Mouse (Mus musculus): ENCODE measurements around the gene Shd. TPM values are rescaled to one million over a fixed set of nuclear protein-coding genes. Genes with fewer than 3 reads are reported as not detected.
A peak's percentile ranks its signal among the peaks of the same experiment; 100 is the strongest.

Gene Shd
- polyA plus RNA-seq, 1 experiment from 2014 or later: 179 TPM

GRCm38 (mm10) chr17:56010681-56011080 lies 40.4 kb downstream of the Shd start:
- WGBS: 13% methylated on average over 9 of the region's 9 CpGs

GRCm38 (mm10) chr17:56011441-56011840 lies 41.2 kb downstream of the Shd start:
- no peak overlapping the region for H3K27ac ChIP-seq (replicated peaks)
- H3K9me3 ChIP-seq: no peaks in the 10 kb centered on the region
- H3K9ac ChIP-seq: no peak overlapping the region
- ATAC-seq (ENCODE audit: low FRiP score, low read depth): no peak
- peaks cover 30% of the 10 kb centered on the region for H3K4me1 ChIP-seq (replicated peaks)
- 82% methylated on average over 7 of the region's 7 CpGs for WGBS
- peaks cover 24% of the 10 kb centered on the region for H3K36me3 ChIP-seq
- peak overlapping the region; percentile 98; the same call in 1 of the 2 replicates for H3K4me2 ChIP-seq
- H3K4me3 ChIP-seq: no peak overlapping the region
- H3K27me3 ChIP-seq: no peaks in the 10 kb centered on the region

More at GRCm38 (mm10) chr17:56010681-56011080, 40.4 kb downstream of the Shd start:
- no peaks in the 10 kb centered on the region for H3K9me3 ChIP-seq
- H3K36me3 ChIP-seq: peaks cover 17% of the 10 kb centered on the region
- ATAC-seq (ENCODE audit: low FRiP score, low read depth): no peak
- no peaks in the 10 kb centered on the region for H3K27me3 ChIP-seq
- H3K4me2 ChIP-seq: peak overlapping the region; percentile 98
- peaks cover 30% of the 10 kb centered on the region for H3K4me1 ChIP-seq (replicated peaks)
- peak overlapping the region; percentile 79 for H3K4me3 ChIP-seq
- peak overlapping the region; percentile 81; the same call in 1 of the 2 replicates for H3K9ac ChIP-seq
- H3K27ac ChIP-seq (replicated peaks): no peak overlapping the region

GRCm38 (mm10) chr17:56015293-56015692 lies 45.0 kb downstream of the Shd start:
- Histone ChIP-seq H3K9me3 (no peaks in the 10 kb centered on the region), H3K36me3 (peaks cover 50% of the 10 kb centered on the region), H3K9ac (no peak overlapping the region), H3K27me3 (no peaks in the 10 kb centered on the region), H3K4me2 (no peak overlapping the region), H3K4me1 (replicated peaks) (peaks cover 15% of the 10 kb centered on the region), H3K27ac (replicated peaks) (no peak overlapping the region), H3K4me3 (no peak overlapping the region)
- no peak for ATAC-seq (ENCODE audit: low FRiP score, low read depth)
- WGBS: 98% methylated on average over 9 of the region's 9 CpGs

- no peak overlapping the region for H3K27ac ChIP-seq (replicated peaks)
- H3K4me3 ChIP-seq: no peak overlapping the region
- ATAC-seq (ENCODE audit: low FRiP score, low read depth): no peak
- no peaks in the 10 kb centered on the region for H3K9me3 ChIP-seq
- H3K4me2 ChIP-seq: no peak overlapping the region
- peaks cover 50% of the 10 kb centered on the region for H3K36me3 ChIP-seq
- H3K27me3 ChIP-seq: no peaks in the 10 kb centered on the region
- peaks cover 10% of the 10 kb centered on the region for H3K4me1 ChIP-seq (replicated peaks)
- WGBS: 90% methylated on average over 8 of the region's 8 CpGs
- H3K9ac ChIP-seq: no peak overlapping the region
These were observed 46.1 kb downstream of the Shd start for GRCm38 (mm10) chr17:56016382-56016781.

GRCm38 (mm10) chr17:56016793-56017785 lies 46.8 kb downstream of the Shd start:
- Histone ChIP-seq H3K27ac (replicated peaks) (peak overlapping the region; percentile 37; the same call in 1 of the 2 replicates), H3K9me3 (no peaks in the 10 kb centered on the region), H3K4me3 (no peak overlapping the region), H3K4me2 (no peak overlapping the region), H3K9ac (no peak overlapping the region), H3K27me3 (no peaks in the 10 kb centered on the region), H3K36me3 (peaks cover 50% of the 10 kb centered on the region), H3K4me1 (replicated peaks) (peaks cover 13% of the 10 kb centered on the region)
- WGBS: 80% methylated on average over 15 of the region's 15 CpGs
- ATAC-seq (ENCODE audit: low FRiP score, low read depth): no peak

DNA sequence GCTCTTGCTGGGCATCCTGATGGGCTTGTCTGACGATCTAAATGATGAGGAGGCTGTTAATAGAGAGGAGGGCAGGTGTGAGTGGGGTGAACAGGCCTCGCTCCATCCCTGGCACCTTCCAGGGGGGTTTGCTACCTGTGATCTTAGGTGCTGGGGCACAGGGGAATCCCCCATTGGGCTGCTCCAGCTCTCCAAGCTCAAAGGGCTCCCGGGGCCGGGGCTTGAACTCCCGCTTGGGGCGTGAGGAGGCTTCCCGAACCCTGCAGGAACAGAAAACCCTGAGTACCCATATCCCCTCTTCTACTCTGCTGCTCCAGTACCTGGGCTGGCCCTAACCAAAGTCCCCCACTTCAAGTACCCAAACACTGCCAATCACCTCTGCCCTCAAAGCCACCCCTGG lies 47.6 kb downstream of the Shd start:
- no peak overlapping the region for H3K4me2 ChIP-seq
- 90% methylated on average over 7 of the region's 7 CpGs for WGBS
- H3K9me3 ChIP-seq: no peaks in the 10 kb centered on the region
- no peak overlapping the region for H3K4me3 ChIP-seq
- peaks cover 50% of the 10 kb centered on the region for H3K36me3 ChIP-seq
- no peak for ATAC-seq (ENCODE audit: low FRiP score, low read depth)
- H3K27ac ChIP-seq (replicated peaks): peak overlapping the region; percentile 25; the same call in 1 of the 2 replicates
- H3K27me3 ChIP-seq: no peaks in the 10 kb centered on the region
- peaks cover 20% of the 10 kb centered on the region for H3K4me1 ChIP-seq (replicated peaks)
- H3K9ac ChIP-seq: no peak overlapping the region

- ATAC-seq (ENCODE audit: low FRiP score, low read depth): peak; percentile 31
- Histone ChIP-seq H3K4me2 (no peak overlapping the region), H3K4me1 (replicated peaks) (peaks cover 27% of the 10 kb centered on the region), H3K9ac (no peak overlapping the region), H3K4me3 (no peak overlapping the region), H3K27me3 (no peaks in the 10 kb centered on the region), H3K27ac (replicated peaks) (peak overlapping the region; percentile 25; the same call in 1 of the 2 replicates), H3K9me3 (no peaks in the 10 kb centered on the region), H3K36me3 (peaks cover 44% of the 10 kb centered on the region)
- WGBS: 73% methylated on average over 20 of the region's 20 CpGs
These were observed 48.3 kb downstream of the Shd start for GRCm38 (mm10) chr17:56018347-56019131.

- Histone ChIP-seq H3K9me3 (no peaks in the 10 kb centered on the region), H3K36me3 (peaks cover 34% of the 10 kb centered on the region), H3K27ac (replicated peaks) (peak overlapping the region; percentile 54), H3K9ac (no peak overlapping the region), H3K4me3 (no peak overlapping the region), H3K27me3 (no peaks in the 10 kb centered on the region), H3K4me1 (replicated peaks) (peaks cover 29% of the 10 kb centered on the region), H3K4me2 (no peak overlapping the region)
- no peak for ATAC-seq (ENCODE audit: low FRiP score, low read depth)
- WGBS: 93% methylated on average over 6 of the region's 6 CpGs
These were observed 50.3 kb downstream of the Shd start for GRCm38 (mm10) chr17:56020400-56021084.

- Histone ChIP-seq H3K9ac (no peak overlapping the region), H3K4me1 (replicated peaks) (peaks cover 29% of the 10 kb centered on the region), H3K27me3 (no peaks in the 10 kb centered on the region), H3K36me3 (peaks cover 26% of the 10 kb centered on the region), H3K4me3 (no peak overlapping the region), H3K9me3 (no peaks in the 10 kb centered on the region), H3K27ac (replicated peaks) (peak overlapping the region; percentile 54), H3K4me2 (no peak overlapping the region)
- no peak for ATAC-seq (ENCODE audit: low FRiP score, low read depth)
- WGBS: 79% methylated on average over 4 of the region's 4 CpGs
These were observed 51.1 kb downstream of the Shd start for GRCm38 (mm10) chr17:56021161-56021910.

GRCm38 (mm10) chr17:56022131-56022988 lies 52.1 kb downstream of the Shd start:
- Histone ChIP-seq H3K9me3 (no peaks in the 10 kb centered on the region), H3K4me3 (no peak overlapping the region), H3K36me3 (peaks cover 16% of the 10 kb centered on the region), H3K9ac (no peak overlapping the region), H3K4me2 (no peak overlapping the region), H3K4me1 (replicated peaks) (peaks cover 29% of the 10 kb centered on the region), H3K27ac (replicated peaks) (no peak overlapping the region; the same call in 1 of the 2 replicates), H3K27me3 (no peaks in the 10 kb centered on the region)
- WGBS: 40% methylated on average over 2 of the region's 2 CpGs
- no peak for ATAC-seq (ENCODE audit: low FRiP score, low read depth)
